Mouse (Mus musculus) thymus, postnatal 0 days (tissue): ENCODE measurements at regions not wholly inside any gene's neighbourhood (a gene's known extent, or its start where the extent isn't known, plus 50 kb on each side); places are given as distances from the start of the nearest gene placed in this dataset.

Experiments used
- DNase-seq: peaks from one replicate; pipeline ENCODE4 v3.0.0-alpha.2; 2015; ENCODE audit warnings: low spot score

DNA sequence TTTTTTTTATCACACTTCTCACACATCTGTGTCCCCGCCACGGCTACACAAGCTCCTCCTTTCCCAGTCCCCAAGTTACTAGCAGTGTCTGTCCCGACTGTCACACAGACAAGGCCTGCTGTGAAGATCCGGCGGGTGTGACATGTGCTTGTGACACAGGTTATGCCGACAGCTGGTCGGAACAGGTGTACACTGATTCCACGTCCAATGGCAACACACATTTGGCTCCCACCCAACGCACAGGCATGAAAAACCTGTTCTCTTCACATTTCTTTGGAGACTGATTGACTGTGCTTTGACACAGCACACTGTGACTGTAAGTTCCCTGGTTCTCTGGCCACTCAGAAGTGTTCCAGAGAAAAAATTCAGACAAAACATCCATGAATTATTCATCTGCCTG lies 281.4 kb downstream of the En1 start:
- DNase-seq, result no peak

GRCm38 (mm10) chr1:120910801-120911200 lies 308.6 kb downstream of the En1 start:
- no peak for DNase-seq

- DNase-seq, result no peak
Measured at GRCm38 (mm10) chr1:120911962-120912670, 309.9 kb downstream of the En1 start.

DNA sequence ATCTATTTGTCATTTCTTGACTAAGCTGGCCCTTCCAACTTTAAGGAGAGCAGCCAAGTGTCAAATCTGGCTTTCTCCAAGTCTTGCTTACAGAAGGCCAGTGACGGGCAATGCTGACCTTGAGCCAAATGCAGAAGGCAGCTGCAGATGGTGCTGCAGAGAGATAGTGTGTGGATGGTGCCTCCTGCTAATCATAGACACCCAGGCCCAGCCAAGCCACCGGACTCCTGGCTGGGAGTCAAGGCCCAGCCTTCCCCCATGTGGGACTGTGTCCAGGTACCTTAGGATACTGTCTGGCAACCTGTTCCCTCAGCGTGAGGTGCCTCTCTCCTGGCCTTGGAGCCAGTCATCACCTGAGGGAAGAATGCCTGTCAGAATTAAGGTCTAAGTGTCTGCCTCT lies 319.3 kb downstream of the En1 start:
- DNase-seq, result no peak

DNA sequence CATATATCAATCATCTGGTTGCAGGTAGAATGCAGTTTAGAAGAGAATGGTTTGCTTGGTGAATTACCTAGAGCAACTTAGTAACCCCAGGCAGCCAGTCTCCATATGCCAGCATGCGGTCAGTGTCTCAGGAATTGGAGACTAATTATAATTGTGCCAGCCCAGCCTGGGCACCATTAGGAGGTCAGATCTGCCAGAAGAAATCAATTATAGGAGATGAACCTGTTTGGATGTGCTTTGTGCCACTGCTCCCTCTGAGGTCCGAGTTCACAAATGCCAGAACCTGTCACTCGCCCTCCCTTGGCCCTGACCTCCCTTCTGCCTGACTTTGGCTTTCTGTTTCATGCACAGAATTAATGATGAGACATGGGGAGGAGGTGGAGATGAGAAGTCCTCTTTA lies 323.1 kb downstream of the En1 start:
- DNase-seq, result no peak

- DNase-seq, result no peak
Measured at GRCm38 (mm10) chr1:120930141-120930540, 327.9 kb downstream of the En1 start.

- no peak for DNase-seq
Measured at GRCm38 (mm10) chr1:120935321-120935720, 333.1 kb downstream of the En1 start.

DNA sequence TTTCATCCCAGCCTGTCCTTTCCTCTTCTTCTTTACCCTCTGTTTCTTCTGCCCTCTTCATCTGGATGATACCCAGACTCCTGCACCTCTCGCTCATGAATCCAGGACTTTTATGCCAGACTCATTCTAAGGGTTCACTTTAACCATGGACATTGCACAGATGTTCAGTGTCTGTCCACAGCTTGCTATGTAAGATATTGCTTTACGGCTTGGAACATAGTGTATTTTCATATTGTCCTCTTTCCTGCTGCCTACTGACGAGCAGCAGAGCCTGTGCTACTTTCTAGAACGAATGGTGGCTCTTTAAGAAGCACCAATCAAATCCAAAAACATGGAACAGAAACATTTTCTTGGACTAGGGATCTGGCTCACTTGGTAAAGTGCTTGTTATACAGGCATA lies 341.5 kb downstream of the En1 start:
- DNase-seq, result no peak

DNA sequence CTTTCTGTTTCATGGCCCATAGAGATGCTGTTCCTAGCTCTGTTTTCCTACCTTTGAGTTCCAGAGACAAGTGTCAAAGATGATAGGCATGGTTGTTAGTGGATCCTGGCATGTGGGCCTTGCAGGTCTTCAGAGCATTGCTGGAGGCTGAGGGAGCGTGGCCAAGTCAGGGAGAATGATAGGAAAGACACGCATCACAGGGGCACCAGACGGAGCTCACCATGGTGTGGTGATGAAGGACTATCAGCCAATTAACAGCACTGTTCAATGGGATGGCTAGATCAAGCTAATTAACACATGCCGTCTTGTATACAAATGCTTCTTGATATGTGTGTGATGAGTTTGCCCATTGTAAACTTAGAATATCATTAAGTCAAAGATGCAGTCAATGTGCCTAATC lies 344.1 kb downstream of the En1 start:
- no peak for DNase-seq

DNA sequence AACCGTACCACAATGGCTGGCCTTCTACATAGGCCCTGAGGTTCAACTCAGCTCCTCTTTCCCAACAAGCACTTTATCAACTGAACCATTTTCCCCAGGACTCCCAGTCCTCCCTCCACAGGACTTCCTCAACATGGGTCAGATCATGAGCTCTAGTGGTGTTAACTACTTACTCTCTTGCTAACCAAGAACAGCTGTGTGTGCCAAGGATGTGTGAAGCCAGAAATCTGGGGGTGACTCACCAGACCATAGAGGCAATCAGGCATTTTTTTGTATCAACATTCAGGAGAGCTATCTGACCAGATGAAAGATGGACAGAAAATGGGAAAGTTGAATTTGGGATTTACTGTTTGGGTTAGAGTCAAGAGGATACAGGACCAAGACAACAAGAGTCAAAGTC lies 359.0 kb downstream of the En1 start:
- DNase-seq, result no peak

DNA sequence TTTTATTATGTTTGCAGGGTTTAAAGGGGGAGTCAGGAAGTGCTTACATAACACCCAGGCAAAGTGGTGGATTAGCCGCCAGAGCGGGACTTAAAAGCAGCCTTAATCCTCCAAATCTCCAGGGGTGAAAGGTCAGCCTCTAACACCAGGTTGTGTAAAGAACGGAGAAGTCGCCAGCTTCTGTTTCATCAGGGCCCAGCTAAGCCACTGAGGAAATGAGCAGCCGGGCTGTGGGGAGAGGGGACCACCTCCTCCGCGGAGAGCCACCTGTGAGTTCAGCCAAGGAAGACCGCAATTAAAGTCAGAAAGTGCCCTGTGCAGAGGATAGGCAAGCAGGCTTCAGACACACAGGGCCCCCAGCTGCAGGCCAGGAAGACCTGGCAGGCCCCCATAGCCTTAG lies 359.8 kb downstream of the En1 start:
- no peak for DNase-seq

DNA sequence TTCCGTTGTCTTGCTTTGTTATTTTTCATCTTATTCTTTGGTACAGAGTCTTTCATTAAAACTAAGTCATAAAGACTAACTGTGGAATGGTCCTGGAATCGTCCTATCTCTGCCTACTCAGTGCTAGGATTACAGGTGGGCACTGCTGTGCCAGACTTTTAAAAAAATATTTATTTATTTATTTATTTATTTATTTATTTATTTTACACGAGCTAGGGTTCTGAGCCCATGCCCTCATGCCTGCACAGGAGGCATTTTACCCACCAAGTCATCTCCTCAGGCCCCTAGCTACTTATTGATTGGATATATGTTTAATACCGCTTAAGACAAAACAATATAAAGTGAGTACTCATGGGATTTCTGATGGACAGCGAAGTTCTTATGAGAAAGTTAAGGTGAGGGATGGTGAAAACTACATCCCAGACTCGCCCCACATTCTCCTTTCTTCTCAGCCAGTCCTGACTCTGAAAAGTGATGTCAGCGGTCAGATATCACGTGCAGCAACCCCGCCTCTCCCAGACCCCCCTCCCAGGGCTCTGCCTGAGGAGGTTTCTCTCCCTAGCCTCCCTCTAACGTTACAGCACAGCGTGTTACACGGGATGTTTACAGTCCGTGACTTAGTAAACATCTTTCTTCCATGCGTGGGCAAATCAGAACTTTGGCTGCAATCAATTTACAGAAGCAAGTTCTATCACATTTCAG lies 361.4 kb downstream of the En1 start:
- no peak for DNase-seq

GRCm38 (mm10) chr1:120964179-120964517 lies 361.9 kb downstream of the En1 start:
- no peak for DNase-seq

DNA sequence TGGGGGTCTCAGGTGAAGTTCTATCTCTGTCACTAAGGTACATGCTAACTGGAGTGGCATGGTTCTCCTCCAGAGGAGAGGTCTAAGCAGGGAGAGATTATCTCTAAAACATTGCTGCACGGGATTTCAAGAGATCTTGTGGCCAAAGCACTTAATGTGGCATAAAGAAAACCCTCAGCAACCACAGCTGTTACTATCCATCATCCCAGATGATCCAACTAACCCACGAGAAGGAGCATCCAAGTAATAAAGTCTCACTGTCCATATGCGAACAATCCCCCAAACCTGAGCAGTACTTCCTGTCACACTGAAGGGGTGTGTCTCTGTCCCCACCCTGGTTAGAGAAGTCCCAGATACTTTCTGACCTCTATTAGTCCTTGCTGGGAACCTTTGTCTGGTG lies 363.9 kb downstream of the En1 start:
- no peak for DNase-seq

- no peak for DNase-seq
Measured at GRCm38 (mm10) chr1:120974661-120975060, 357.7 kb downstream of the Insig2 start.

- no peak for DNase-seq
Measured at GRCm38 (mm10) chr1:121004535-121004934, 327.9 kb downstream of the Insig2 start.

GRCm38 (mm10) chr1:121005198-121005597 lies 327.2 kb downstream of the Insig2 start:
- no peak for DNase-seq

DNA sequence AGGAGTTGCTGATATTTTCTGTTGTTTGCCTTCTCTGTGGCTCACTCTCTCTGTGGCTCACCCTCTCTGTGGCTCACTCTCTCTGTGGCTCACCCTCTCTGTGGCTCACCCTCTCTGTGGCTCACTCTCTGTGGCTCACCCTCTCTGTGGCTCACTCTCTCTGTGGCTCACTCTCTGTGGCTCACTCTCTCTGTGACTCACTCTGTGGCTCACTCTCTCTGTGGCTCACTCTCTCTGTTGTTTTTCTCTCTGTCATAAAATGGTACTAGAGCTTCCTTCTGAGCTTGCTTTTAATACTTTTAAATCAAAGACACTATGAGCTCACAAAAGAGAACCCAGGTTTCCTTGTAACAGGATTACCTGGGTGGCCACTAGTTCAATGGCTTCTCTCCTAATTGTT lies 320.3 kb downstream of the Insig2 start:
- DNase-seq, result no peak

- DNase-seq, result no peak
Measured at GRCm38 (mm10) chr1:121013839-121014503, 318.4 kb downstream of the Insig2 start.

DNA sequence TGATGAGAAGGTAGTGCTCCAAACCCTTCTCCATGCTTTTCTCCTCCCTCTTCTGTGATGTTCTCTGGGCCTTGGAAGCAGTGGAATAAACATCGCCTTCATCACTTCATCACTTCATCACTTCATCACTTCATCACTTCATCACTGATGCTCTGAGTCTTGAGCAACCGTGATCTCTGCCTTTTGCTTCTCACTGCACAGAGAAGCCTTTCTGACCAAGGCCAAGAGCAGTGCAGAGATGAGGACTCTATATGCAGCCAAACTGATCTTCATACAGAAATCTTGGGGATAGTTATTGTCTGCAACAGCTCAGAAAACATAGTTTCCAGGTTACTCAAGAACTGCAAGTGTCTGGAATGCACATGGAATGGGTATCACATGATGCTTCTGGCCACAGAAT lies 303.0 kb downstream of the Insig2 start:
- no peak for DNase-seq

DNA sequence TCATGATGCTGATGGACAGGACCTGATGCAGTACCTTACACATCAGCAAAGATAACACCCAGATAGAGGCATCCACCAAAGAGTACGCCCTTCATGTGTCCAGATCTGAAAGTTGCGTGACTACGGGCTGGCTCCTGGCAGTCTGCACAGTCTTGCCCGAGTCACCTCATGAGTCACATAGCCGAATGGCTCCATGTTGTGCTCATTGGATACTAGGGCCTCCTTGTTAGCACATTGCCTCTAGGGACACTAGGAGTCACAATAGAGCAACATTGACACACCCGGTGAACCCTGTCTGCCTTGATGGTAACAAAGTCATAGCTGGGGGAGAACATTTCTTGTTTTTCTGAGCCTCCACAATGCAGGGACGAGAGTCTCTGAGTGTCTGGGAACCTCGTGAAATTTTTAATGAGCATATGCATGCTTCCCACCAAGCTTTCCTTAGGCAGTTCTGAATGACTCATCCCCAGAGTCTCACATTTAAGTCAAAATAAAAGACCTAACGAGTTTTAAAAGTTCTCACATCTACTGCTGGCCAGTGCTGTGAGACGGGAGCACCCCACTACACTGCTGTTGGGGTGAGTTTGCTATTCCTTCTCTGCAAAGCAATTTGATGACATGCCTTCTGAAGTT lies 297.5 kb downstream of the Insig2 start:
- no peak for DNase-seq

DNA sequence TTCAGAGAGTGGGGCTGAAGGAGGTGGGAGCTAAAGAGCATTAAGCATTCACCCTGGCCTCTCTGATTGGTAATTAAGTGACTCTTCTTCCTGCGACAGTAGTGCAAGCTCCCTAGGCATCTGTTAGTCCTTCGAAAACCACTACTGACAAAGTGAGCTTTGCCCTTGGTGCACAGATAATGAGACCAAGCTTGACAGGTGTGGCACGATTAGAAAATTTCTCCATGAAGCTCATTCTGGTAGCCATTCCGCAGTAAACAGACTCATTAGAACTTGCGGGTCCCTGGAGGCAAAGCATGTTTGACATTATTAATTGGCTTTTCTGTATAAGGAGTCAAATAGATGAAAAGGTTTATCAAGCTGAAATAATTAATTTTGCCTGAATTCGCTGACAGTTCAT lies 285.8 kb downstream of the Insig2 start:
- no peak for DNase-seq
